Mouse (Mus musculus) testis, adult 2 months (tissue): ENCODE measurements around the gene Evpl. TPM values are rescaled to one million over a fixed set of nuclear protein-coding genes. Genes with fewer than 3 reads are reported as not detected.

Experiments used
- H3K27ac ChIP-seq: fragments of 200-500 bp; 2 replicates; pipeline ENCODE4 v1.5.1; 2012; ENCODE audit warnings: low read depth, low read length; ENCODE audit not compliant: control insufficient read depth, insufficient read depth
- H3K27me3 ChIP-seq: fragments of 200-500 bp; 2 replicates; pipeline ENCODE4 v1.6.1; 2012; ENCODE audit warnings: mild to moderate bottlenecking, low read length, moderate library complexity; ENCODE audit not compliant: control insufficient read depth, insufficient read depth
- H3K36me3 ChIP-seq: fragments of 200-500 bp; 2 replicates; pipeline ENCODE4 v1.6.1; 2012; ENCODE audit warnings: mild to moderate bottlenecking, low read length; ENCODE audit not compliant: control insufficient read depth, insufficient read depth
- H3K4me1 ChIP-seq: fragments of 200-500 bp; 2 replicates; pipeline ENCODE4 v1.6.1; 2012; ENCODE audit warnings: low read length; ENCODE audit not compliant: control insufficient read depth, insufficient read depth
- H3K4me3 ChIP-seq: fragments of 200-500 bp; 2 replicates; pipeline ENCODE4 v1.5.1; 2012; ENCODE audit warnings: low read depth, mild to moderate bottlenecking, low read length, moderate library complexity, mixed read lengths; ENCODE audit not compliant: control insufficient read depth
- CTCF ChIP-seq: fragments of 200-500 bp; IDR thresholded peaks from 2 replicates; pipeline ENCODE4 v1.5.1; 2012; ENCODE audit warnings: low read depth, mild to moderate bottlenecking, inconsistent platforms, low read length, moderate library complexity; ENCODE audit not compliant: control insufficient read depth, insufficient read depth, insufficient replicate concordance
- POLR2A ChIP-seq: fragments of 200-500 bp; IDR thresholded peaks from 2 replicates; pipeline ENCODE4 v1.6.1; 2012; ENCODE audit warnings: low read depth, mild to moderate bottlenecking, inconsistent platforms, low read length, moderate library complexity; ENCODE audit not compliant: control insufficient read depth
- polyA plus RNA-seq: library from polyadenylated mRNA; depleted of rRNA; stranded (reverse); fragments of >200 nt; gene quantifications from 2 replicates; pipeline ENCODE4 v1.2.3, GENCODE M21; 2012

The Evpl gene
- polyA plus RNA-seq, 1 experiment = 1.1 TPM

DNA sequence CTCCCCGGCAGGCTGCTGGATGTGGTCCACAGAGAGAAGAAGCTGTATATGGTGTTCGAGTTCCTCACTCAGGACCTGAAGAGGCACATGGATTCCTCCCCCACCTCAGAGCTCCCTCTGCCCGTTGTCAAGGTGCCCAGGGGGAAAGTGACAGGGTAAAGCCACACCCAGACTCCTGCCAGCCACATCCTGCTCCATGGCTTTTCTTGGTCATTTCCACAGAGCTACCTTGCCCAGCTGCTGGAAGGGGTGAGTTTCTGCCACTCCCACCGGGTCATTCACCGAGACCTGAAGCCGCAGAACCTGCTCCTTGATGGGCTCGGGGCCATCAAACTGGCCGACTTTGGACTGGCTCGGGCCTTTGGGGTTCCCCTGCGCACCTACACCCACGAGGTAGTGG lies 21.3 kb downstream of the Evpl start:
- peaks cover 8% of the 10 kb centered on the region for H3K4me1 ChIP-seq
- no peaks in the 10 kb centered on the region for H3K36me3 ChIP-seq
- TF ChIP-seq CTCF = no peak
- TF ChIP-seq POLR2A = no peak
- no peak overlapping the region for H3K27ac ChIP-seq
- H3K4me3 ChIP-seq = no peak overlapping the region
- H3K27me3 ChIP-seq = no peaks in the 10 kb centered on the region

GRCm38 (mm10) chr11:116215991-116216390 lies 21.9 kb downstream of the Evpl start:
- Histone ChIP-seq H3K27ac (no peak overlapping the region), H3K4me3 (no peak overlapping the region)
- TF ChIP-seq POLR2A = no peak
- no peak for TF ChIP-seq CTCF

GRCm38 (mm10) chr11:116215181-116215580 lies 22.7 kb downstream of the Evpl start:
- no peak overlapping the region for H3K27ac ChIP-seq
- H3K36me3 ChIP-seq = no peaks in the 10 kb centered on the region
- H3K4me1 ChIP-seq = peaks cover 10% of the 10 kb centered on the region
- H3K4me3 ChIP-seq = no peak overlapping the region
- no peaks in the 10 kb centered on the region for H3K27me3 ChIP-seq
- 0 out of 2 replicates have a peak, but pooled peaks have one; percentile 23 for TF ChIP-seq CTCF
- TF ChIP-seq POLR2A = no peak

More at GRCm38 (mm10) chr11:116215991-116216390, 21.9 kb downstream of the Evpl start:
- Histone ChIP-seq H3K27me3 (no peaks in the 10 kb centered on the region), H3K36me3 (no peaks in the 10 kb centered on the region), H3K4me1 (peaks cover 8% of the 10 kb centered on the region)

GRCm38 (mm10) chr11:116213877-116214510 lies 23.9 kb downstream of the Evpl start:
- TF ChIP-seq POLR2A (no peak), CTCF (no peak)
- peaks cover 10% of the 10 kb centered on the region for H3K4me1 ChIP-seq
- no peaks in the 10 kb centered on the region for H3K36me3 ChIP-seq
- H3K27me3 ChIP-seq = no peaks in the 10 kb centered on the region
- H3K4me3 ChIP-seq = no peak overlapping the region
- no peak overlapping the region for H3K27ac ChIP-seq

DNA sequence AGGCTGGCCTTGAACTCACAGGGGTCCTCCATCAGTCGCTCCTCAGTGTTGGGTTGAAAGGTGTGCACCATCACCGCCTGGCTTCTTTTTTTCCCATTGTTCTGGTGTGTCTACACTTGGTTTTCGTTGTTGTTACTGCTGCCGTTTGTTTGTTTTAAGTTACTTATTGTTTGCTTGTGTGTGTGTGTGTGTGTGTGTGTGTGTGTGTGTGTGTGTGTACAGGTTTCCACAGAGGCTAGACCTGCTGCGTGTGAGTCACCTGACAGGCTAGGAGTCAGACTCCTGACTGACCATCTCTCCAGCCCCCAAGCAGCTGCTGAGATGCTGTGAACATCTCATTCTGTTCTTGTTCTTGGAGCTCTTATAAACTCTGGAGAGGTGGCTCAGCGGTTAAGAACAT lies 25.0 kb downstream of the Evpl start:
- Histone ChIP-seq H3K4me3 (no peak overlapping the region), H3K36me3 (no peaks in the 10 kb centered on the region), H3K27ac (no peak overlapping the region), H3K4me1 (peaks cover 8% of the 10 kb centered on the region), H3K27me3 (no peaks in the 10 kb centered on the region)
- no peak for TF ChIP-seq CTCF
- no peak for TF ChIP-seq POLR2A

DNA sequence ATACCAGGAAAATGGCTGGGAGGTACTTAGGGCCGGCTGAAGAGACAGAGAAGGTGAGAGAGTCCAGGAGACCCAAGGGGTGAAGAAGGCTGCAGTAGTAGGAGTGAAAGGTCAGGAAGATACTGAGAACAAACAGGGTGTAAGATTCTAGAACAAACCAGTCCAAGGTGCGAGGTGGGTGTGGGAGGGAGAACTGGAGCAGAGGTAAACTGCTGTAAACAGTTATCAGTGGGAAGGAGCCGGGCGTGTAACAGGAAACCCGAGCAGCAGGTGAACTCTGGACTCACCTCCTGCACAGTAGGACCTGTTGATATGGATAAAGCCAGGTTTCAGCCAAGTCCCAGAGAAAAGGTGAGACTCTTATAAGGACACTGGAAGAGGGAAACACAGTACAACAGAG lies 27.2 kb downstream of the Evpl start:
- H3K27ac ChIP-seq = no peak overlapping the region
- TF ChIP-seq POLR2A = no peak
- no peak for TF ChIP-seq CTCF
- no peaks in the 10 kb centered on the region for H3K27me3 ChIP-seq
- no peak overlapping the region for H3K4me3 ChIP-seq
- H3K36me3 ChIP-seq = no peaks in the 10 kb centered on the region
- peaks cover 6% of the 10 kb centered on the region for H3K4me1 ChIP-seq

DNA sequence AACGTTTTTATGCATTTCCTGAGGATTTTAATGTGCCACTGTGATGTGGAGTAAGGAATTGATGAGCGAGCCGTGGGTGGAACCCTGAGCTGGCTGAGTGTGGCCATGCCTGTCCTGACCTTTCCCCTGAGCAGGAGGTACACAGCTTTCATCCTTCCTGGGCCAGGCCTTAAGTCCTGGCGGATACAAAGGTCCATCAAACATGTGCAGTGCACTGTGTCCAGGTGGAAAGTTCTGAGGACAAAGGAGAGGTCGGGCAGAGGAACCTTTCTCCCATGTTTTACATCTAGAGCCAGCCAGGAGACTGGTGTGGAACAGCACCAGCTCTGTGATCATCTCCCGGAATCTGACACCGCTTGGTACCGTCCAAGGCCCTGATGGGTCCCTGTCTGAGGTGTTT lies 28.6 kb downstream of the Evpl start:
- H3K4me3 ChIP-seq = no peak overlapping the region
- TF ChIP-seq POLR2A = no peak
- no peak for TF ChIP-seq CTCF
- H3K36me3 ChIP-seq = no peaks in the 10 kb centered on the region
- H3K4me1 ChIP-seq = 0 out of 2 replicates have a peak, but pooled peaks cover 2% of the 10 kb centered on the region
- H3K27me3 ChIP-seq = no peaks in the 10 kb centered on the region
- no peak overlapping the region for H3K27ac ChIP-seq

DNA sequence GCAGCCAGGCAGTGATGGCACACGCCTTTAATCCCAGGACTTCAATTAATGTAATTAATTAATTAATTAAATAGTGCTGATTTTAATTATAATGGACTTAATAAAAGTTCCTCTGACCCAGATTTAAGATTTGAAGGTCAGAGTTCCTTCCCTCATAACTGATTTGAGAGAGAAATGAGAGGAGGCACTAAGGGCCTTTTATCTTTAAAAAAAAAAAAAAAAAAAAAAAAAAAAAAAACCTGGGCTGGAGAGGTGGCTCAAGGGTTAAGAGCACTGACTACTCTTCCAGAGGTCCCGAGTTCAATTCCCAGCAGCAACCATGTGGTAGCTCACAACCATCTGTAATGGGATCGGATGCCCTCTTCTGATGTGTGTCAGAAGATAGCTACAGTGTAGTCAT lies 29.2 kb downstream of the Evpl start:
- no peaks in the 10 kb centered on the region for H3K27me3 ChIP-seq

More for the DNA sequence above, 29.2 kb downstream of the Evpl start:
- no peak overlapping the region for H3K4me3 ChIP-seq
- H3K27ac ChIP-seq = no peak overlapping the region
- H3K4me1 ChIP-seq = 0 out of 2 replicates have a peak, but pooled peaks cover 2% of the 10 kb centered on the region
- TF ChIP-seq CTCF = no peak
- TF ChIP-seq POLR2A = no peak
- H3K36me3 ChIP-seq = no peaks in the 10 kb centered on the region
